Mouse (Mus musculus) lung, adult 2 months (tissue): ENCODE data around the gene Nxph4.

Experiments used
- CTCF ChIP-seq: fragments of 200-500 bp; IDR thresholded peaks from 2 replicates; pipeline ENCODE4 v1.5.1; 2011; ENCODE audit warnings: mild to moderate bottlenecking, low read length, control low read depth; ENCODE audit not compliant: insufficient read depth
- POLR2A ChIP-seq: fragments of 200-500 bp; IDR thresholded peaks from 2 replicates; pipeline ENCODE4 v1.6.1; 2011; ENCODE audit warnings: low read depth, mild to moderate bottlenecking, control low read depth, low read length, borderline replicate concordance; ENCODE audit errors: extremely low read depth

DNA sequence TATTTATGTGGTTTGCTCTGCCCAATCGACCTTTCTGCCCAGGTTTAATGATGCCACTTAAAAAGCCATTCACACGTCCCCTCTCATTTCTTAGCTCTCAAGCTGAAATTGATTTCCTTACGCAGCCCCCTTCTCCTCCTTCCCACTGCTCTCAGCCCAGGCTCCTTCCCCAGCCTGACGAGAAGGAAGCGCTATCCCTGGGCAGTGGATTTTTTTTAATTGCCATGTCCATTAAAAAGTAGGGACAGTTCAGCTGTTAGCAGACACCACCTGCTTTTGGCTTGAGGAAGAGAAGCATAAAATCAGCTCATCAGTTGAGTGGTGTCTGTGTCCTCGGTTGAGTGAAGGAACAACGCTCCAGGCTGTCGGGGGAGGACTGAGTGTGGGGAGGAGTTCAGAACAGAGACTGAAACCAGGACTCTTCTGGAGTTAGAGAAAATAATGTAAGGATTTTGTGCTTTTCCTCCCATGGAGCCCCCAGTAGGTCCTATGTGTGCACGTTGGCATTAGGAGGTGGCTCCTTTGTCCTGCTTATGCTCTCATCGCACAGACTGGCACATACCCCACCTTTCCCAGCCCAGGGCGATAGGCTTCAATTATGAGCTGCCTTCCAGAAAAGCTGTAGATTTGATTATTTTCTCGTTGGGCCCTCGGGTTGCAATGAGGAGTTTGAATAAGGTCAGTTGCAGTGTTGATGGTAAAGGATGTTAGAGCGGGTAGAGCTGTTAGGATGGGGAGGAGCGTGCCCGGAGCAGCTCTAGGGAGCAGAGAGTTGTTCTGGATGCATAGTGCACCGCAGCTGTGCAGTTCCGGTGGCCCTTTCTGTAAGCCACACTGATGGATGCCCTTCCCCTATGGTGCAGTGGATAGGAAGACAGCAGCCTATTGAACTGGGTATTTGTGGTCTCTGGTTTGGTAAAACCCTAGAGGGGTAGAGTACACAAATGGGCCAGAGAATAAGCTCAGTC is 43.9 kb downstream of the Nxph4 start:
- no peak for TF ChIP-seq CTCF
- TF ChIP-seq POLR2A = no peak
